17 mouse cellular contexts compared by ENCODE assay signal in the genomic region with DNA sequence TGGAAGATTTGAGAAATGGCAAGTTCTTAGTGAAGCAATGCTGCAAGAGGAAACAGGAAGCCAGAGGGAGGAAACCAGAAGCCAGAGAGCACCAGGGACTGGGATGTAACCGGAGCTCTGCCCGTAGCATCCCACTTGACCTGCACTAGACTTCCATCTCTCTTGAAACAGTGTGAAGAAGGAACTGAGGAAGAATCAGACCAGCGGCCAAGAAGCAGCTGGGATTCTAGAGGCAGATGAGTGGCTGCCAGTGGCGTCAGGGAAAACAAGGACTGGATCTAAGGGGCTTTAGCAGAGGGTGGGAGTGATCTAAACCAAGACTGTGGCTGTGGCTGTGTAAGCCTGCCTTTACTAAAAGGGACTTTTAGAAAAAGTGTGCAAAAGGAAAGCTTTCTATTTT.
DNase-seq lines count a peak whose midpoint lies in the region; ATAC-seq and TF ChIP-seq lines count a peak whose summit lies in the region.
"Had no signal": no experiment of that assay in that cellular context is flagged by ENCODE, and none has a peak within 500 bp of the region (broad histone marks: within the 10 kb centered on the region; RNA-seq: fewer than 3 reads in every experiment).

No protein-coding gene starts in this region.

- no peak overlapping the region for H3K9ac ChIP-seq in forebrain, postnatal 0 days
- H3K9ac ChIP-seq in forebrain, embryonic 11.5 days (ENCODE audit: low read length), result no peak overlapping the region
- no peak overlapping the region for H3K9ac ChIP-seq in kidney, embryonic 16.5 days (replicated peaks; ENCODE audit: low read length)
- H3K9ac ChIP-seq in stomach, postnatal 0 days (ENCODE audit: low read length), result no peak overlapping the region
- H3K9ac ChIP-seq: forebrain, embryonic 12.5 days; heart, embryonic 12.5 days; hindbrain, embryonic 12.5 days; liver, embryonic 13.5 days had no signal

- no peaks in the 10 kb centered on the region for H3K9me3 ChIP-seq in forebrain, postnatal 0 days (ENCODE audit: low read length)
- no peaks in the 10 kb centered on the region for H3K9me3 ChIP-seq in forebrain, embryonic 11.5 days (ENCODE audit: control insufficient read depth, low read length)
- no peaks in the 10 kb centered on the region for H3K9me3 ChIP-seq in kidney, embryonic 16.5 days (ENCODE audit: low read length)
- no peaks in the 10 kb centered on the region for H3K9me3 ChIP-seq in stomach, postnatal 0 days (ENCODE audit: control insufficient read depth, low read length)
- H3K9me3 ChIP-seq: forebrain, embryonic 12.5 days; heart, embryonic 12.5 days; hindbrain, embryonic 12.5 days; liver, embryonic 13.5 days had no signal

- H3K27me3 ChIP-seq in forebrain, postnatal 0 days (ENCODE audit: insufficient read depth, low read length), result no peaks in the 10 kb centered on the region
- no peaks in the 10 kb centered on the region for H3K27me3 ChIP-seq in forebrain, embryonic 11.5 days (ENCODE audit: control insufficient read depth, insufficient read depth, low read length)
- no peaks in the 10 kb centered on the region for H3K27me3 ChIP-seq in kidney, embryonic 16.5 days (ENCODE audit: insufficient read depth, low read length)
- H3K27me3 ChIP-seq in kidney, adult 2 months (replicated peaks; ENCODE audit: control insufficient read depth, insufficient read depth, low read length), result no peaks in the 10 kb centered on the region
- no peaks in the 10 kb centered on the region for H3K27me3 ChIP-seq in stomach, postnatal 0 days (ENCODE audit: control insufficient read depth, insufficient read depth, low read length)
- H3K27me3 ChIP-seq: forebrain, embryonic 12.5 days; heart, embryonic 12.5 days; hindbrain, embryonic 12.5 days; liver, embryonic 13.5 days; Patski had no signal

- TF ChIP-seq CTCF in forebrain, postnatal 0 days (IDR thresholded peaks at IDR 0.05; ENCODE audit: low read depth), result no peak
- no peak for TF ChIP-seq CTCF in kidney, adult 2 months (conservative IDR thresholded peaks at IDR 0.05; ENCODE audit: insufficient read depth, insufficient read length, low read depth, low read length)
- TF ChIP-seq CTCF in stomach, postnatal 0 days (IDR thresholded peaks at IDR 0.05; ENCODE audit: low read depth), result no peak

- peak; percentile 37 for DNase-seq in forebrain, postnatal 0 days
- no peak for DNase-seq in forebrain, embryonic 11.5 days (ENCODE audit: low spot score)
- DNase-seq in kidney, adult 2 months, result no peak
- peak; percentile 17 for DNase-seq in lung, postnatal 10 days
- DNase-seq in lung, postnatal 25 days (ENCODE audit: low spot score), result no peak
- DNase-seq in skeletal muscle tissue, adult 2 months (ENCODE audit: low read depth, low spot score), result peak; percentile 39
- no peak for DNase-seq in stomach, postnatal 0 days (ENCODE audit: low spot score)
- DNase-seq: adrenal gland, postnatal 25 days; cerebellum, adult 9-10 months; layer of hippocampus, postnatal 36 days; liver, embryonic 13.5 days; thymus, postnatal 14 days had no signal

- H3K4me3 ChIP-seq in forebrain, postnatal 0 days (ENCODE audit: low read depth, low read length), result no peak overlapping the region
- H3K4me3 ChIP-seq in forebrain, embryonic 11.5 days (ENCODE audit: low read depth, low read length), result no peak overlapping the region
- no peak overlapping the region for H3K4me3 ChIP-seq in kidney, embryonic 16.5 days (ENCODE audit: low read length)
- H3K4me3 ChIP-seq in kidney, adult 2 months (ENCODE audit: insufficient read depth, low read depth, low read length), result no peak overlapping the region
- no peak overlapping the region for H3K4me3 ChIP-seq in stomach, postnatal 0 days (ENCODE audit: low read depth, low read length)
- H3K4me3 ChIP-seq: forebrain, embryonic 12.5 days; heart, embryonic 12.5 days; hindbrain, embryonic 12.5 days; liver, embryonic 13.5 days had no signal

- no peak overlapping the region for H3K4me2 ChIP-seq in forebrain, postnatal 0 days (ENCODE audit: low read depth)
- H3K4me2 ChIP-seq in forebrain, embryonic 11.5 days (ENCODE audit: low read depth, low read length, severe bottlenecking), result no peak overlapping the region
- H3K4me2 ChIP-seq in kidney, embryonic 16.5 days (replicated peaks; ENCODE audit: low read depth, low read length), result no peak overlapping the region
- H3K4me2 ChIP-seq in stomach, postnatal 0 days (replicated peaks; ENCODE audit: low read depth), result no peak overlapping the region
- H3K4me2 ChIP-seq: forebrain, embryonic 12.5 days; heart, embryonic 12.5 days; hindbrain, embryonic 12.5 days; liver, embryonic 13.5 days had no signal

- TF ChIP-seq EP300 in stomach, postnatal 0 days (optimal IDR thresholded peaks at IDR 0.05), result no peak

- no peaks in the 10 kb centered on the region for H3K4me1 ChIP-seq in forebrain, postnatal 0 days (ENCODE audit: insufficient read depth)
- no peaks in the 10 kb centered on the region; the same call in 1 of the 2 replicates for H3K4me1 ChIP-seq in forebrain, embryonic 11.5 days (replicated peaks; ENCODE audit: control insufficient read depth, insufficient read depth, low read length)
- no peaks in the 10 kb centered on the region for H3K4me1 ChIP-seq in kidney, embryonic 16.5 days (ENCODE audit: insufficient read depth, low read length)
- no peaks in the 10 kb centered on the region for H3K4me1 ChIP-seq in kidney, adult 2 months (ENCODE audit: control insufficient read depth, insufficient read depth, low read length)
- H3K4me1 ChIP-seq in stomach, postnatal 0 days (replicated peaks; ENCODE audit: control insufficient read depth, insufficient read depth), result no peaks in the 10 kb centered on the region
- H3K4me1 ChIP-seq: liver, embryonic 13.5 days had no signal

- WGBS in forebrain, postnatal 0 days, result 48% methylated on average over 4 of the region's 4 CpGs
- WGBS in forebrain, embryonic 11.5 days, result 68% methylated on average over 4 of the region's 4 CpGs
- WGBS in kidney, embryonic 16.5 days, result 25% methylated on average over 4 of the region's 4 CpGs
- 42% methylated on average over 4 of the region's 4 CpGs for WGBS in kidney, adult 2 months
- 64% methylated on average over 4 of the region's 4 CpGs for WGBS in stomach, postnatal 0 days

- no peak for ATAC-seq in forebrain, postnatal 0 days
- ATAC-seq in forebrain, embryonic 11.5 days (replicated peaks; ENCODE audit: low FRiP score), result no peak
- peak; percentile 59; the same call in 1 of the 2 replicates for ATAC-seq in kidney, embryonic 16.5 days (ENCODE audit: low FRiP score, low TSS enrichment)
- ATAC-seq in stomach, postnatal 0 days (ENCODE audit: low FRiP score, low TSS enrichment), result no peak
- ATAC-seq: Patski had no signal

- no peaks in the 10 kb centered on the region; the same call in 1 of the 2 replicates for H3K36me3 ChIP-seq in forebrain, postnatal 0 days (ENCODE audit: insufficient read depth)
- peaks cover 2% of the 10 kb centered on the region; the same call in 1 of the 2 replicates for H3K36me3 ChIP-seq in forebrain, embryonic 11.5 days (ENCODE audit: control insufficient read depth, insufficient read depth, low read length)
- H3K36me3 ChIP-seq in kidney, embryonic 16.5 days (ENCODE audit: insufficient read depth, low read length), result peaks cover 25% of the 10 kb centered on the region
- peaks cover 1% of the 10 kb centered on the region for H3K36me3 ChIP-seq in kidney, adult 2 months (ENCODE audit: control insufficient read depth, insufficient read depth, low read length)
- H3K36me3 ChIP-seq in stomach, postnatal 0 days (ENCODE audit: control insufficient read depth, insufficient read depth, low read length), result 0 out of 2 replicates have a peak, but pooled peaks cover 2% of the 10 kb centered on the region

- TF ChIP-seq POLR2A in kidney, adult 2 months (IDR thresholded peaks at IDR 0.05; ENCODE audit: low read depth, low read length), result no peak

- H3K27ac ChIP-seq in forebrain, postnatal 0 days (ENCODE audit: low read depth, low read length), result no peak overlapping the region
- no peak overlapping the region for H3K27ac ChIP-seq in forebrain, embryonic 11.5 days (ENCODE audit: low read depth, low read length)
- no peak overlapping the region for H3K27ac ChIP-seq in kidney, embryonic 16.5 days (ENCODE audit: low read length)
- no peak overlapping the region for H3K27ac ChIP-seq in kidney, adult 2 months (ENCODE audit: insufficient read depth, low read depth, low read length)
- no peak overlapping the region for H3K27ac ChIP-seq in stomach, postnatal 0 days (replicated peaks)
- H3K27ac ChIP-seq: forebrain, embryonic 12.5 days; hindbrain, embryonic 12.5 days; liver, embryonic 13.5 days had no signal

Comparison
In these comparisons a context has a peak if more than half of its experiments do, and no peak if none do; other contexts are left out.
1. DNase-seq: peak in forebrain, postnatal 0 days (single experiment), lung, postnatal 10 days (single experiment) and skeletal muscle tissue, adult 2 months (single experiment); none in forebrain, embryonic 11.5 days (single experiment), kidney, adult 2 months (single experiment), lung, postnatal 25 days (single experiment) and stomach, postnatal 0 days (single experiment).